Mouse (Mus musculus) forebrain, embryonic 13.5 days (tissue): ENCODE measurements around the gene Ppp4r2. TPM values are rescaled to one million over a fixed set of nuclear protein-coding genes. Genes with fewer than 3 reads are reported as not detected.

Experiments used
- ATAC-seq: fragments of 200-750 bp; cut with Nextera tagmentation; 2 replicates; pipeline ENCODE4 v1.8.0; 2017
- H3K27ac ChIP-seq: fragments of 300-500 bp; sonication (generic); 2 replicates; pipeline ENCODE4 v1.5.1; 2015; ENCODE audit warnings: inconsistent platforms, mild to moderate bottlenecking, moderate library complexity
- H3K27me3 ChIP-seq: fragments of 300-500 bp; sonication (generic); 2 replicates; pipeline ENCODE4 v1.6.1; 2015; ENCODE audit warnings: mild to moderate bottlenecking, inconsistent platforms
- H3K36me3 ChIP-seq: fragments of 300-500 bp; sonication (generic); 2 replicates; pipeline ENCODE4 v1.6.1; 2015; ENCODE audit warnings: mild to moderate bottlenecking, inconsistent platforms; ENCODE audit not compliant: poor library complexity, severe bottlenecking
- H3K4me1 ChIP-seq: fragments of 300-500 bp; sonication (generic); 2 replicates; pipeline ENCODE4 v1.6.1; 2015; ENCODE audit warnings: inconsistent platforms
- H3K4me2 ChIP-seq: fragments of 300-500 bp; sonication (generic); 2 replicates; pipeline ENCODE4 v1.6.1; 2015; ENCODE audit warnings: inconsistent platforms, mild to moderate bottlenecking, moderate library complexity
- H3K4me3 ChIP-seq: fragments of 300-500 bp; sonication (generic); 2 replicates; pipeline ENCODE4 v1.5.1; 2015; ENCODE audit warnings: mild to moderate bottlenecking, inconsistent platforms
- H3K9ac ChIP-seq: fragments of 300-500 bp; sonication (generic); 2 replicates; pipeline ENCODE4 v1.6.1; 2015; ENCODE audit warnings: mild to moderate bottlenecking, inconsistent platforms
- H3K9me3 ChIP-seq: fragments of 300-500 bp; sonication (generic); replicated peaks from 2 replicates; pipeline ENCODE4 v1.6.1; 2016; ENCODE audit warnings: inconsistent platforms
- WGBS: fragments of 180-500 bp; shearing (Covaris S2); methylation state at CpG from one replicate; pipeline ENCODE4 v1.1.7; 2015; 5-methylcytosine and 5-hydroxymethylcytosine counted together
- polyA plus RNA-seq: library from polyadenylated mRNA; unstranded; fragments of >200 nt; fragmentation: Nextera tagmentation; extraction: Ambion mirVana; gene quantifications from 2 replicates; pipeline ENCODE4 v1.2.1, GENCODE M21; 2015

Ppp4r2 gene
- polyA plus RNA-seq, 1 experiment from 2014 or later: 26.9 TPM

GRCm38 (mm10) chr6:100807746-100808145, 25.7 kb upstream of the Ppp4r2 start:
- 56% methylated on average over 1 of the region's 1 CpGs for WGBS
- Histone ChIP-seq H3K4me1 (peaks cover 8% of the 10 kb centered on the region; the same call in 1 of the 2 replicates), H3K4me2 (no peak overlapping the region), H3K27ac (no peak overlapping the region), H3K9ac (no peak overlapping the region), H3K27me3 (no peaks in the 10 kb centered on the region), H3K4me3 (no peak overlapping the region), H3K36me3 (no peaks in the 10 kb centered on the region), H3K9me3 (no peaks in the 10 kb centered on the region)
- ATAC-seq: no peak

- Histone ChIP-seq H3K4me3 (no peak overlapping the region), H3K27me3 (no peaks in the 10 kb centered on the region), H3K36me3 (no peaks in the 10 kb centered on the region), H3K27ac (no peak overlapping the region), H3K4me2 (no peak overlapping the region), H3K9me3 (no peaks in the 10 kb centered on the region), H3K4me1 (peaks cover 8% of the 10 kb centered on the region; the same call in 1 of the 2 replicates), H3K9ac (no peak overlapping the region)
- ATAC-seq: no peak
- 89% methylated on average over 6 of the region's 6 CpGs for WGBS
These were observed 25.1 kb upstream of the Ppp4r2 start for GRCm38 (mm10) chr6:100808221-100808778.

- Histone ChIP-seq H3K27me3 (no peaks in the 10 kb centered on the region), H3K9me3 (no peaks in the 10 kb centered on the region), H3K36me3 (no peaks in the 10 kb centered on the region), H3K4me1 (peaks cover 8% of the 10 kb centered on the region; the same call in 1 of the 2 replicates), H3K9ac (no peak overlapping the region), H3K4me3 (no peak overlapping the region), H3K27ac (no peak overlapping the region), H3K4me2 (no peak overlapping the region)
- WGBS: 89% methylated on average over 4 of the region's 4 CpGs
- ATAC-seq: no peak
These were observed 23.3 kb upstream of the Ppp4r2 start for GRCm38 (mm10) chr6:100810117-100810516.

- Histone ChIP-seq H3K27ac (no peak overlapping the region), H3K9me3 (no peaks in the 10 kb centered on the region), H3K4me1 (no peaks in the 10 kb centered on the region), H3K9ac (no peak overlapping the region), H3K4me3 (no peak overlapping the region), H3K27me3 (no peaks in the 10 kb centered on the region), H3K4me2 (no peak overlapping the region), H3K36me3 (no peaks in the 10 kb centered on the region)
- 88% methylated on average over 3 of the region's 3 CpGs for WGBS
- no peak for ATAC-seq
These were observed 21.7 kb upstream of the Ppp4r2 start for GRCm38 (mm10) chr6:100811731-100812130.

- WGBS: 81% methylated on average over 2 of the region's 2 CpGs
- no peaks in the 10 kb centered on the region for H3K36me3 ChIP-seq
- no peak for ATAC-seq
- H3K4me3 ChIP-seq: no peak overlapping the region
- H3K4me1 ChIP-seq: no peaks in the 10 kb centered on the region
- no peak overlapping the region for H3K27ac ChIP-seq
- no peaks in the 10 kb centered on the region for H3K9me3 ChIP-seq
- no peaks in the 10 kb centered on the region for H3K27me3 ChIP-seq
- no peak overlapping the region for H3K4me2 ChIP-seq
- H3K9ac ChIP-seq: no peak overlapping the region
These were observed 12.1 kb upstream of the Ppp4r2 start for GRCm38 (mm10) chr6:100821367-100821766.

GRCm38 (mm10) chr6:100823356-100823755, 10.1 kb upstream of the Ppp4r2 start:
- Histone ChIP-seq H3K9me3 (no peaks in the 10 kb centered on the region), H3K27me3 (no peaks in the 10 kb centered on the region), H3K4me2 (no peak overlapping the region), H3K36me3 (no peaks in the 10 kb centered on the region), H3K9ac (no peak overlapping the region), H3K27ac (no peak overlapping the region), H3K4me1 (no peaks in the 10 kb centered on the region), H3K4me3 (no peak overlapping the region)
- WGBS: 94% methylated on average over 1 of the region's 1 CpGs
- ATAC-seq: no peak

GRCm38 (mm10) chr6:100824381-100824965, 8.9 kb upstream of the Ppp4r2 start:
- ATAC-seq: no peak
- Histone ChIP-seq H3K4me2 (no peak overlapping the region), H3K36me3 (no peaks in the 10 kb centered on the region), H3K27me3 (no peaks in the 10 kb centered on the region), H3K4me1 (no peaks in the 10 kb centered on the region), H3K27ac (no peak overlapping the region), H3K4me3 (no peak overlapping the region), H3K9ac (no peak overlapping the region), H3K9me3 (no peaks in the 10 kb centered on the region)
- 64% methylated on average over 7 of the region's 7 CpGs for WGBS

GRCm38 (mm10) chr6:100826046-100826445, 7.4 kb upstream of the Ppp4r2 start:
- Histone ChIP-seq H3K4me2 (no peak overlapping the region), H3K27me3 (no peaks in the 10 kb centered on the region), H3K9ac (no peak overlapping the region), H3K9me3 (no peaks in the 10 kb centered on the region), H3K36me3 (no peaks in the 10 kb centered on the region), H3K4me3 (no peak overlapping the region), H3K4me1 (no peaks in the 10 kb centered on the region), H3K27ac (no peak overlapping the region)
- no peak for ATAC-seq
- 93% methylated on average over 6 of the region's 6 CpGs for WGBS

- Histone ChIP-seq H3K9me3 (no peaks in the 10 kb centered on the region), H3K4me1 (no peaks in the 10 kb centered on the region), H3K4me2 (no peak overlapping the region), H3K36me3 (no peaks in the 10 kb centered on the region), H3K4me3 (no peak overlapping the region), H3K27me3 (no peaks in the 10 kb centered on the region), H3K9ac (no peak overlapping the region), H3K27ac (no peak overlapping the region)
- ATAC-seq: no peak
- WGBS: 85% methylated on average over 7 of the region's 7 CpGs
These were observed 4.9 kb upstream of the Ppp4r2 start for GRCm38 (mm10) chr6:100828565-100828964.

GRCm38 (mm10) chr6:100829770-100830169, 3.7 kb upstream of the Ppp4r2 start:
- 91% methylated on average over 5 of the region's 5 CpGs for WGBS
- Histone ChIP-seq H3K27ac (no peak overlapping the region), H3K4me3 (no peak overlapping the region), H3K27me3 (no peaks in the 10 kb centered on the region), H3K9ac (no peak overlapping the region), H3K36me3 (no peaks in the 10 kb centered on the region), H3K4me1 (peaks cover 5% of the 10 kb centered on the region), H3K4me2 (no peak overlapping the region), H3K9me3 (no peaks in the 10 kb centered on the region)
- ATAC-seq: no peak

- Histone ChIP-seq H3K27ac (no peak overlapping the region), H3K9ac (no peak overlapping the region), H3K27me3 (no peaks in the 10 kb centered on the region), H3K4me2 (no peak overlapping the region), H3K4me1 (peaks cover 17% of the 10 kb centered on the region), H3K36me3 (peaks cover 10% of the 10 kb centered on the region), H3K4me3 (no peak overlapping the region), H3K9me3 (no peaks in the 10 kb centered on the region)
- ATAC-seq: no peak
- 84% methylated on average over 3 of the region's 3 CpGs for WGBS
These were observed 2.2 kb upstream of the Ppp4r2 start for GRCm38 (mm10) chr6:100831188-100831587.

GRCm38 (mm10) chr6:100831751-100832150, 1.7 kb upstream of the Ppp4r2 start:
- WGBS: 79% methylated on average over 6 of the region's 6 CpGs
- H3K9ac ChIP-seq: no peak overlapping the region
- no peaks in the 10 kb centered on the region for H3K9me3 ChIP-seq
- H3K36me3 ChIP-seq: peaks cover 16% of the 10 kb centered on the region
- H3K4me3 ChIP-seq: no peak overlapping the region
- no peak overlapping the region for H3K27ac ChIP-seq
- peaks cover 18% of the 10 kb centered on the region for H3K4me1 ChIP-seq
- no peak overlapping the region for H3K4me2 ChIP-seq
- ATAC-seq: no peak
- H3K27me3 ChIP-seq: no peaks in the 10 kb centered on the region
